Mouse (Mus musculus): ENCODE data around the gene Hbp1. TPM values are rescaled to one million over a fixed set of nuclear protein-coding genes. Genes with fewer than 3 reads are reported as not detected.

The Hbp1 gene
- polyA plus RNA-seq, 1 experiment from 2014 or later: 153 TPM

- 9% methylated on average over 2 of the region's 2 CpGs for WGBS
- no peaks in the 10 kb centered on the region for H3K27me3 ChIP-seq (ENCODE audit: control insufficient read depth, insufficient read depth, low read length)
- H3K4me2 ChIP-seq (replicated peaks; ENCODE audit: low read depth, low read length): no peak overlapping the region
- peaks cover 6% of the 10 kb centered on the region; the same call in 1 of the 2 replicates for H3K4me1 ChIP-seq (ENCODE audit: control insufficient read depth, insufficient read depth, low read length)
- ATAC-seq (ENCODE audit: insufficient number of reproducible peaks, insufficient read depth, low FRiP score, low read depth): no peak
- no peak overlapping the region for H3K9ac ChIP-seq (replicated peaks; ENCODE audit: low read depth, low read length)
- no peaks in the 10 kb centered on the region; the same call in 1 of the 2 replicates for H3K36me3 ChIP-seq (ENCODE audit: control insufficient read depth, insufficient read depth, low read length)
- no peaks in the 10 kb centered on the region for H3K9me3 ChIP-seq (ENCODE audit: control insufficient read depth, low read depth, low read length)
- H3K27ac ChIP-seq (ENCODE audit: low read length): no peak overlapping the region
- H3K4me3 ChIP-seq (ENCODE audit: low read depth, low read length): no peak overlapping the region
These were observed 54.4 kb downstream of the Hbp1 start for GRCm38 (mm10) chr12:31895888-31896287.

- no peaks in the 10 kb centered on the region for H3K27me3 ChIP-seq (ENCODE audit: control insufficient read depth, insufficient read depth, low read length)
- ATAC-seq (ENCODE audit: insufficient number of reproducible peaks, insufficient read depth, low FRiP score, low read depth): no peak
- no peaks in the 10 kb centered on the region for H3K9me3 ChIP-seq (ENCODE audit: control insufficient read depth, low read depth, low read length)
- no peak overlapping the region for H3K4me2 ChIP-seq (replicated peaks; ENCODE audit: low read depth, low read length)
- peaks cover 6% of the 10 kb centered on the region; the same call in 1 of the 2 replicates for H3K4me1 ChIP-seq (ENCODE audit: control insufficient read depth, insufficient read depth, low read length)
- H3K27ac ChIP-seq (ENCODE audit: low read length): no peak overlapping the region
- H3K36me3 ChIP-seq (ENCODE audit: control insufficient read depth, insufficient read depth, low read length): no peaks in the 10 kb centered on the region; the same call in 1 of the 2 replicates
- H3K9ac ChIP-seq (replicated peaks; ENCODE audit: low read depth, low read length): no peak overlapping the region
- 43% methylated on average over 8 of the region's 8 CpGs for WGBS
- H3K4me3 ChIP-seq (ENCODE audit: low read depth, low read length): no peak overlapping the region
These were observed 55.1 kb downstream of the Hbp1 start for GRCm38 (mm10) chr12:31895095-31895734.

GRCm38 (mm10) chr12:31892771-31893170 is 57.6 kb downstream of the Hbp1 start:
- H3K4me3 ChIP-seq (ENCODE audit: low read depth, low read length): no peak overlapping the region
- H3K4me1 ChIP-seq (ENCODE audit: control insufficient read depth, insufficient read depth, low read length): peaks cover 6% of the 10 kb centered on the region; the same call in 1 of the 2 replicates
- H3K9me3 ChIP-seq (ENCODE audit: control insufficient read depth, low read depth, low read length): no peaks in the 10 kb centered on the region
- H3K4me2 ChIP-seq (replicated peaks; ENCODE audit: low read depth, low read length): no peak overlapping the region
- no peak overlapping the region for H3K9ac ChIP-seq (replicated peaks; ENCODE audit: low read depth, low read length)
- H3K36me3 ChIP-seq (ENCODE audit: control insufficient read depth, insufficient read depth, low read length): no peaks in the 10 kb centered on the region
- no peak for ATAC-seq (ENCODE audit: insufficient number of reproducible peaks, insufficient read depth, low FRiP score, low read depth)
- no peak overlapping the region for H3K27ac ChIP-seq (ENCODE audit: low read length)
- no peaks in the 10 kb centered on the region for H3K27me3 ChIP-seq (ENCODE audit: control insufficient read depth, insufficient read depth, low read length)
- WGBS: 92% methylated on average over 7 of the region's 7 CpGs

- Histone ChIP-seq H3K36me3 (ENCODE audit: control insufficient read depth, insufficient read depth, low read length) (peaks cover 2% of the 10 kb centered on the region; the same call in 1 of the 2 replicates), H3K9ac (replicated peaks; ENCODE audit: low read depth, low read length) (no peak overlapping the region), H3K27ac (ENCODE audit: low read length) (no peak overlapping the region), H3K4me3 (ENCODE audit: low read depth, low read length) (no peak overlapping the region), H3K9me3 (ENCODE audit: control insufficient read depth, low read depth, low read length) (no peaks in the 10 kb centered on the region), H3K27me3 (ENCODE audit: control insufficient read depth, insufficient read depth, low read length) (no peaks in the 10 kb centered on the region), H3K4me2 (replicated peaks; ENCODE audit: low read depth, low read length) (no peak overlapping the region), H3K4me1 (ENCODE audit: control insufficient read depth, insufficient read depth, low read length) (peaks cover 6% of the 10 kb centered on the region; the same call in 1 of the 2 replicates)
- no peak for ATAC-seq (ENCODE audit: insufficient number of reproducible peaks, insufficient read depth, low FRiP score, low read depth)
These were observed 58.3 kb downstream of the Hbp1 start for GRCm38 (mm10) chr12:31892079-31892478.

- ATAC-seq (ENCODE audit: insufficient number of reproducible peaks, insufficient read depth, low FRiP score, low read depth): no peak
- Histone ChIP-seq H3K9ac (replicated peaks; ENCODE audit: low read depth, low read length) (no peak overlapping the region), H3K9me3 (ENCODE audit: control insufficient read depth, low read depth, low read length) (no peaks in the 10 kb centered on the region), H3K36me3 (ENCODE audit: control insufficient read depth, insufficient read depth, low read length) (peaks cover 4% of the 10 kb centered on the region; the same call in 1 of the 2 replicates), H3K27ac (ENCODE audit: low read length) (no peak overlapping the region), H3K27me3 (ENCODE audit: control insufficient read depth, insufficient read depth, low read length) (no peaks in the 10 kb centered on the region), H3K4me1 (ENCODE audit: control insufficient read depth, insufficient read depth, low read length) (no peaks in the 10 kb centered on the region; the same call in 1 of the 2 replicates), H3K4me2 (replicated peaks; ENCODE audit: low read depth, low read length) (no peak overlapping the region), H3K4me3 (ENCODE audit: low read depth, low read length) (no peak overlapping the region)
- 53% methylated on average over 6 of the region's 6 CpGs for WGBS
These were observed 59.6 kb downstream of the Hbp1 start for GRCm38 (mm10) chr12:31890685-31891084.

- no peak overlapping the region for H3K9ac ChIP-seq (replicated peaks; ENCODE audit: low read depth, low read length)
- no peaks in the 10 kb centered on the region for H3K27me3 ChIP-seq (ENCODE audit: control insufficient read depth, insufficient read depth, low read length)
- no peaks in the 10 kb centered on the region for H3K9me3 ChIP-seq (ENCODE audit: control insufficient read depth, low read depth, low read length)
- no peak overlapping the region for H3K27ac ChIP-seq (ENCODE audit: low read length)
- 94% methylated on average over 11 of the region's 11 CpGs for WGBS
- H3K4me1 ChIP-seq (ENCODE audit: control insufficient read depth, insufficient read depth, low read length): no peaks in the 10 kb centered on the region
- H3K4me3 ChIP-seq (ENCODE audit: low read depth, low read length): no peak overlapping the region
- ATAC-seq (ENCODE audit: insufficient number of reproducible peaks, insufficient read depth, low FRiP score, low read depth): no peak
- H3K4me2 ChIP-seq (replicated peaks; ENCODE audit: low read depth, low read length): no peak overlapping the region
- peaks cover 4% of the 10 kb centered on the region; the same call in 1 of the 2 replicates for H3K36me3 ChIP-seq (ENCODE audit: control insufficient read depth, insufficient read depth, low read length)
These were observed 64.3 kb downstream of the Hbp1 start for GRCm38 (mm10) chr12:31885844-31886606.

GRCm38 (mm10) chr12:31885084-31885483 is 65.3 kb downstream of the Hbp1 start:
- H3K4me1 ChIP-seq (ENCODE audit: control insufficient read depth, insufficient read depth, low read length): no peaks in the 10 kb centered on the region
- H3K9ac ChIP-seq (replicated peaks; ENCODE audit: low read depth, low read length): no peak overlapping the region
- no peak overlapping the region for H3K27ac ChIP-seq (ENCODE audit: low read length)
- no peak for ATAC-seq (ENCODE audit: insufficient number of reproducible peaks, insufficient read depth, low FRiP score, low read depth)
- no peaks in the 10 kb centered on the region for H3K27me3 ChIP-seq (ENCODE audit: control insufficient read depth, insufficient read depth, low read length)
- peaks cover 4% of the 10 kb centered on the region; the same call in 1 of the 2 replicates for H3K36me3 ChIP-seq (ENCODE audit: control insufficient read depth, insufficient read depth, low read length)
- H3K4me3 ChIP-seq (ENCODE audit: low read depth, low read length): no peak overlapping the region
- 69% methylated on average over 4 of the region's 4 CpGs for WGBS
- H3K9me3 ChIP-seq (ENCODE audit: control insufficient read depth, low read depth, low read length): no peaks in the 10 kb centered on the region
- no peak overlapping the region for H3K4me2 ChIP-seq (replicated peaks; ENCODE audit: low read depth, low read length)

GRCm38 (mm10) chr12:31884365-31884764 is 66.0 kb downstream of the Hbp1 start:
- H3K27ac ChIP-seq (ENCODE audit: low read length): no peak overlapping the region
- H3K27me3 ChIP-seq (ENCODE audit: control insufficient read depth, insufficient read depth, low read length): no peaks in the 10 kb centered on the region
- peaks cover 4% of the 10 kb centered on the region; the same call in 1 of the 2 replicates for H3K36me3 ChIP-seq (ENCODE audit: control insufficient read depth, insufficient read depth, low read length)
- ATAC-seq (ENCODE audit: insufficient number of reproducible peaks, insufficient read depth, low FRiP score, low read depth): no peak
- 86% methylated on average over 4 of the region's 4 CpGs for WGBS
- no peaks in the 10 kb centered on the region for H3K4me1 ChIP-seq (ENCODE audit: control insufficient read depth, insufficient read depth, low read length)
- no peaks in the 10 kb centered on the region for H3K9me3 ChIP-seq (ENCODE audit: control insufficient read depth, low read depth, low read length)
- no peak overlapping the region for H3K4me2 ChIP-seq (replicated peaks; ENCODE audit: low read depth, low read length)
- H3K4me3 ChIP-seq (ENCODE audit: low read depth, low read length): no peak overlapping the region
- no peak overlapping the region for H3K9ac ChIP-seq (replicated peaks; ENCODE audit: low read depth, low read length)
